Mouse (Mus musculus) liver, embryonic 12.5 days (tissue): ENCODE measurements around the gene Irf2bpl. TPM values are rescaled to one million over a fixed set of nuclear protein-coding genes. Genes with fewer than 3 reads are reported as not detected.

ENCODE experiments used
- ATAC-seq: fragments of 200-750 bp; cut with Nextera tagmentation; 2 replicates; pipeline ENCODE4 v1.8.0; 2017; ENCODE audit warnings: moderate number of reproducible peaks, mild to moderate bottlenecking, moderate library complexity
- H3K27ac ChIP-seq: fragments of 300-500 bp; sonication (generic); 2 replicates; pipeline ENCODE4 v1.5.1; 2016; ENCODE audit warnings: mild to moderate bottlenecking
- H3K27me3 ChIP-seq: fragments of 300-500 bp; sonication (generic); replicated peaks from 2 replicates; pipeline ENCODE4 v1.6.1; 2016; ENCODE audit warnings: mild to moderate bottlenecking, moderate library complexity
- H3K36me3 ChIP-seq: fragments of 300-500 bp; sonication (generic); 2 replicates; pipeline ENCODE4 v1.6.1; 2016; ENCODE audit warnings: mild to moderate bottlenecking, moderate library complexity
- H3K4me1 ChIP-seq: fragments of 300-500 bp; sonication (generic); 2 replicates; pipeline ENCODE4 v1.6.1; 2016
- H3K4me2 ChIP-seq: fragments of 300-500 bp; sonication (generic); 2 replicates; pipeline ENCODE4 v1.6.1; 2016; ENCODE audit warnings: mild to moderate bottlenecking, moderate library complexity
- H3K4me3 ChIP-seq: fragments of 300-500 bp; sonication (generic); 2 replicates; pipeline ENCODE4 v1.5.1; 2016; ENCODE audit warnings: mild to moderate bottlenecking, moderate library complexity
- H3K9ac ChIP-seq: fragments of 300-500 bp; sonication (generic); 2 replicates; pipeline ENCODE4 v1.6.1; 2016; ENCODE audit warnings: mild to moderate bottlenecking, moderate library complexity
- H3K9me3 ChIP-seq: fragments of 300-500 bp; sonication (generic); replicated peaks from 2 replicates; pipeline ENCODE4 v1.6.1; 2016; ENCODE audit warnings: mild to moderate bottlenecking, moderate library complexity
- WGBS: fragments of 180-500 bp; shearing (Covaris S2); methylation state at CpG from one replicate; pipeline ENCODE4 v1.1.7; 2016; ENCODE audit not compliant: insufficient replicate concordance; 5-methylcytosine and 5-hydroxymethylcytosine counted together
- polyA plus RNA-seq: library from polyadenylated mRNA; unstranded; fragments of >200 nt; fragmentation: Nextera tagmentation; extraction: Ambion mirVana; gene quantifications from 2 replicates; pipeline ENCODE4 v1.2.1, GENCODE M21; 2016

Gene Irf2bpl
- polyA plus RNA-seq, 1 experiment from 2014 or later, result 6.7 TPM

DNA sequence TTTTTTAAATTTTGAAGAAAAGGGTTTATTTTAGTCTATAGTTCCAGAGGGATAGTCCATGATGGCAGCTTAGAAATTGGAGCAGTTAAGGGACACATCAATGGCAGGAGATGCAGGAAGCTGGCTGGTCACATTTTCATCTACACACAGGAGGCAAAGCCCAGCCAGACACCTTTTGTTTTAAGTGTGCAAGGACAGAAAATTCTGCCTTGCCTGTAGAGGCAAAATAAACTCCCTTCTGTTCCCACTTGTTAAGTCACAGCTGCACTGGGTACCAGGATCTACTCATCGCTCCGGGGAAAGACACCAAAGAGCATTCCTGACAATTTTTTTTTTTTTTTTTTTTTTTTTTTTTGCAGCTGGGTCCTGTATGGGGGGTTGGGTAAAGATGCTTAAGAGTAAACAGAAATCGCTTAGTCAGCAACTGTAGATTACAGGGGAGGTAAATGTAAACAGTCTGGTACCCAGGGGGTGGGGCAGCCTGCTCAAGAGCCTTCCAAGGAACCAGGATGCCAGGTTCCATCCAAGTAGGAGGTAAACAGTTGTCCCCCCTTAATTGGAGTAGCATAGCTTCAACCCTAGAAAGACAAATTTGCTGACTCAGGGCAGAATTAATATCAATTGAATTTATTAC is 4.4 kb downstream of the Irf2bpl start:
- 65% methylated on average over 3 of the region's 3 CpGs for WGBS
- no peak for ATAC-seq
- Histone ChIP-seq H3K4me2 (no peak overlapping the region), H3K4me1 (peaks cover 40% of the 10 kb centered on the region), H3K9ac (no peak overlapping the region), H3K27ac (no peak overlapping the region), H3K4me3 (no peak overlapping the region), H3K36me3 (no peaks in the 10 kb centered on the region), H3K9me3 (no peaks in the 10 kb centered on the region), H3K27me3 (peaks cover 69% of the 10 kb centered on the region)

- Histone ChIP-seq H3K9ac (no peak overlapping the region), H3K4me1 (peaks cover 33% of the 10 kb centered on the region), H3K4me3 (no peak overlapping the region), H3K4me2 (no peak overlapping the region), H3K27ac (no peak overlapping the region), H3K27me3 (peaks cover 63% of the 10 kb centered on the region), H3K9me3 (no peaks in the 10 kb centered on the region), H3K36me3 (no peaks in the 10 kb centered on the region)
- no peak for ATAC-seq
- WGBS, result 36% methylated on average over 6 of the region's 6 CpGs
Measured at GRCm38 (mm10) chr12:86879446-86880085, 5.0 kb downstream of the Irf2bpl start.

DNA sequence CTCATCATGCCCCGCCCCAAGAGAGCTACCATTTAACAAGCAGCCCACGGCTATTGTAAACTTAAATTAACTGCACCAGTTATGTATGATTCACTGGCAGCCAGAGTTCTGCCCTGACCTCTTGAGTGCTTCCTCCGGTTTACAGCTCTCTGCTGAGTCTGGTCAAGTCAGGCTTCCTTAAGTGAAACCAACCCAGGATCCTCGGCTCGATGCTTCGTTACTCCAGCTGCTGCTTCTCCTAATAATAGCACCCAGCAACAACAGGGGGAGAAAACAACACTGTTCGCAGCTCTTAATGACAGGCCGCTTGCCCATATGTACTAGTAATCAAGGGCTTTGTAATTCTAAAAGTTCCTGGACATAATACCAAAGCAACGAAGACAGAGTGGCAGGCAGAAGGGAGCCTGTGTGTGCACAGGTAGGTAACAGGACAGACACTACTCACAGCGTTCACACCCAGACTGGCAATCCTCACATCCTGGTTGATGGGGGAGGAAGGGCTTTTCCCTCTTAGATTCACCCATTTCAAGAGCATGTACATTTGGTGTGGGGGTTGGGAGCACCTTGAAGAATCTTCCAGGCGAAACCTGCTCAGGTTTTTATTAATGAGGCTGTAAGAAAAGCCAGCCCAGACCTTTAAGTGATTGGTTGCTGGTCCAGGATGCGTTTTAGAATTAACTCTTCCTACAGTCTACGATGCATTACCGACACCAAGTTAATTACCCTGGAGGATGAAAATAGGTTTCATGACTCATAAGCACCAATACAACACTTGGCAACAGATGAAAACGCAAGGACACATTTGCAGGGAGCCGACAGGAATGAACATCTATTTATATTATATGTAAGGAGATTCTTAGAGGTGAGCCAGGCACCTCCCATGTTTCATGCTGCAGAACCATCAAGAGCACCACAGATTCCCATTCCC is 5.9 kb downstream of the Irf2bpl start:
- Histone ChIP-seq H3K4me3 (no peak overlapping the region), H3K4me2 (no peak overlapping the region), H3K4me1 (peaks cover 24% of the 10 kb centered on the region), H3K9me3 (no peaks in the 10 kb centered on the region), H3K27ac (no peak overlapping the region), H3K36me3 (no peaks in the 10 kb centered on the region), H3K27me3 (peaks cover 54% of the 10 kb centered on the region), H3K9ac (no peak overlapping the region)
- no peak for ATAC-seq
- WGBS, result 62% methylated on average over 16 of the region's 16 CpGs

GRCm38 (mm10) chr12:86876981-86877380 is 7.6 kb downstream of the Irf2bpl start:
- ATAC-seq, result no peak
- 69% methylated on average over 4 of the region's 4 CpGs for WGBS
- H3K4me3 ChIP-seq, result no peak overlapping the region
- no peak overlapping the region for H3K27ac ChIP-seq
- no peak overlapping the region for H3K4me2 ChIP-seq
- peaks cover 8% of the 10 kb centered on the region for H3K4me1 ChIP-seq
- H3K36me3 ChIP-seq, result no peaks in the 10 kb centered on the region
- H3K9me3 ChIP-seq, result no peaks in the 10 kb centered on the region
- peaks cover 37% of the 10 kb centered on the region for H3K27me3 ChIP-seq
- no peak overlapping the region for H3K9ac ChIP-seq

- 0 out of 2 replicates have a peak, but pooled peaks cover 5% of the 10 kb centered on the region for H3K4me1 ChIP-seq
- H3K4me2 ChIP-seq, result no peak overlapping the region
- no peak for ATAC-seq
- H3K27me3 ChIP-seq, result peaks cover 29% of the 10 kb centered on the region
- H3K9me3 ChIP-seq, result no peaks in the 10 kb centered on the region
- H3K4me3 ChIP-seq, result no peak overlapping the region
- H3K36me3 ChIP-seq, result no peaks in the 10 kb centered on the region
- H3K9ac ChIP-seq, result no peak overlapping the region
- 51% methylated on average over 5 of the region's 5 CpGs for WGBS
- no peak overlapping the region for H3K27ac ChIP-seq
Measured at GRCm38 (mm10) chr12:86876116-86876515, 8.5 kb downstream of the Irf2bpl start.

DNA sequence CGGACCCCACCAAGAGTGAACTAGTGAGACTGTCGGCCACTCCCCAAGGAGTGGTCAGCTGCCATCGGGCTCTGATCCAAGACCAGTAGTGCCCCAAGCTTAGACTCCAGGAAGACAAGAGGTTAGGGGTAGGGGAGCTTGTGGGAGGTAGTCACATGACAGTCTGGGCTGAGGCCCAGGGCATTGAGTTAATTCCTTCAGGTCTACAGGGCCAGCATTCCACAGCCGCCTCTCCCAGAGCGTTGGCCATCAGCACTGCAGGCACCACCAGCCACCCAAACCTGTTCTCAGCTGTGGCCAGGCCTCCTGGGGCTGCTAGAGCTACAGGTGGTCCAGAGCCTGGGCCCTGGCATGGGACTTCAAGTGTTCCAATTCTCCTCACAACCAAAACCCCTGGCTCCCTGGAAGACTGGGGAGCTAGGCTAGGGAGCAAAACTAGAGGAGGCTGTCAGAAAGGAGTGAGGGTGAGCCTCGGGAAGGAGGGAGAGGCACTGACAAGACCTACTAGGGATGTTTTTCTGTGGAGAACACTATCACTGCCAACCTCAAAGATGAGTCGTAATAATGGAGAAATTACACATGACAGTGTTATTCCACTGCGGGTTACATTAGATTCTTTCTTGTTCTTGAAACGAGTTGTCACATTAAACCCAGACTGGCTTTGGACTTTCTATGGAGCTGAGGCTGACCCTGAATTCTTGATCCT is 12.1 kb downstream of the Irf2bpl start:
- H3K27me3 ChIP-seq, result no peaks in the 10 kb centered on the region
- ATAC-seq, result no peak
- no peak overlapping the region for H3K4me3 ChIP-seq
- H3K4me2 ChIP-seq, result no peak overlapping the region
- no peaks in the 10 kb centered on the region for H3K36me3 ChIP-seq
- H3K9me3 ChIP-seq, result no peaks in the 10 kb centered on the region
- H3K4me1 ChIP-seq, result peaks cover 5% of the 10 kb centered on the region
- no peak overlapping the region for H3K9ac ChIP-seq
- no peak overlapping the region for H3K27ac ChIP-seq
- 66% methylated on average over 9 of the region's 9 CpGs for WGBS

DNA sequence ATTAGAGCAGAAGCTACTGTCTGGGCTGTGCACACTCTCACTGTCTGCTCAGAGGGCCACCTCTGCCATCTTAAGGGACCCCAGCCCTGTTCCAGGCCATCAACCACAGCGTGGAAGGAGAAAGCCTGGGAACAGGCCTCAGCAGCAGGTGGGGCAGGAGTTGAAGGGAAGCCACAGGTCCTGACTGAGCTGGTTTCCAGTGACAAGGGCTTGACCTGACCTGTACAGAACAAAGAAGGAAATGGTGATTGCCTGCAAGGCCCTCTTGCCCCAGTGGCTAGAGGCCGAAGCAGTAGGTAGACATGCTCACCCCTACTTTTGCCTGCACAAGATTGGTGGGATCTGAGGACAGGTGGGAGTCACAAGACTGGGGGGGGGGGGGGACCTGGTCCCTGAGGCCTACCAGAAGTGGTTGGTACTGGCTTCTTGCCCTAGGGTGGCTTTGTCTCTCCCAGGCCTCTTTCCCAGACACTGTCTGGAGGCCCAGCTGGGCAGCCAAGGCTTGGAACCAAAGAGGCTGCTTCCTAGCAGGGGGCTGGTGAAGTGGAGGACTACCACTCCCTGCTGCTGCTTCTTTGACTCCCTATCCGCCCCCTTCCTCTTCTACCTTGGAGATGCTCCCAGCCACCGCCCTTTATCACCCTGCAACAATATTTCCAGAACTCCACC is 12.8 kb downstream of the Irf2bpl start:
- H3K4me2 ChIP-seq, result no peak overlapping the region
- no peak overlapping the region for H3K9ac ChIP-seq
- no peaks in the 10 kb centered on the region for H3K36me3 ChIP-seq
- no peak overlapping the region for H3K4me3 ChIP-seq
- H3K27ac ChIP-seq, result no peak overlapping the region
- H3K4me1 ChIP-seq, result peaks cover 8% of the 10 kb centered on the region
- H3K27me3 ChIP-seq, result no peaks in the 10 kb centered on the region
- no peaks in the 10 kb centered on the region for H3K9me3 ChIP-seq
- ATAC-seq, result no peak
- WGBS, result 69% methylated on average over 4 of the region's 4 CpGs

- no peaks in the 10 kb centered on the region; the same call in 1 of the 2 replicates for H3K27me3 ChIP-seq
- 71% methylated on average over 3 of the region's 3 CpGs for WGBS
- ATAC-seq, result no peak
- no peak overlapping the region for H3K27ac ChIP-seq
- H3K4me3 ChIP-seq, result no peak overlapping the region
- H3K4me2 ChIP-seq, result no peak overlapping the region
- no peak overlapping the region for H3K9ac ChIP-seq
- no peaks in the 10 kb centered on the region for H3K9me3 ChIP-seq
- peaks cover 8% of the 10 kb centered on the region for H3K4me1 ChIP-seq
- no peaks in the 10 kb centered on the region for H3K36me3 ChIP-seq
Measured at GRCm38 (mm10) chr12:86870996-86871395, 13.6 kb downstream of the Irf2bpl start.

- Histone ChIP-seq H3K4me1 (peaks cover 8% of the 10 kb centered on the region), H3K27ac (no peak overlapping the region), H3K36me3 (no peaks in the 10 kb centered on the region), H3K4me3 (no peak overlapping the region), H3K4me2 (no peak overlapping the region), H3K27me3 (no peaks in the 10 kb centered on the region; the same call in 1 of the 2 replicates), H3K9me3 (no peaks in the 10 kb centered on the region), H3K9ac (no peak overlapping the region)
- no peak for ATAC-seq
- WGBS, result 68% methylated on average over 6 of the region's 6 CpGs
Measured at GRCm38 (mm10) chr12:86869761-86870160, 14.8 kb downstream of the Irf2bpl start.

- Histone ChIP-seq H3K27me3 (no peaks in the 10 kb centered on the region; the same call in 1 of the 2 replicates), H3K27ac (no peak overlapping the region), H3K4me2 (no peak overlapping the region), H3K4me1 (peaks cover 8% of the 10 kb centered on the region), H3K9me3 (no peaks in the 10 kb centered on the region), H3K4me3 (no peak overlapping the region), H3K9ac (no peak overlapping the region), H3K36me3 (no peaks in the 10 kb centered on the region)
- 0 out of 2 replicates have a peak, but pooled peaks have one; percentile 51 for ATAC-seq
- 45% methylated on average over 14 of the region's 14 CpGs for WGBS
Measured at GRCm38 (mm10) chr12:86867271-86868223, 17.1 kb downstream of the Irf2bpl start.
